Mouse (Mus musculus) heart, embryonic 11.5 days (tissue): Measurements from ENCODE around the gene Ciz1. TPM values are rescaled to one million over a fixed set of nuclear protein-coding genes. Genes with fewer than 3 reads are reported as not detected.

ENCODE experiments used
- ATAC-seq: fragments of 200-750 bp; cut with Nextera tagmentation; replicated peaks from 2 replicates; pipeline ENCODE4 v1.8.0; 2017; ENCODE audit warnings: moderate library complexity; ENCODE audit not compliant: insufficient number of reproducible peaks, low FRiP score, low TSS enrichment
- H3K27ac ChIP-seq: fragments of 300-500 bp; sonication (generic); 2 replicates; pipeline ENCODE4 v1.5.1; 2014; ENCODE audit warnings: mild to moderate bottlenecking, low read depth, low read length
- H3K27me3 ChIP-seq: fragments of 300-500 bp; sonication (generic); 2 replicates; pipeline ENCODE4 v1.6.1; 2014; ENCODE audit warnings: mild to moderate bottlenecking, low read length, mixed read lengths; ENCODE audit not compliant: control insufficient read depth, insufficient read depth
- H3K36me3 ChIP-seq: fragments of 300-500 bp; sonication (generic); 2 replicates; pipeline ENCODE4 v1.6.1; 2014; ENCODE audit warnings: mild to moderate bottlenecking, low read length, moderate library complexity, mixed read lengths; ENCODE audit not compliant: control insufficient read depth, insufficient read depth
- H3K4me1 ChIP-seq: fragments of 300-500 bp; sonication (generic); 2 replicates; pipeline ENCODE4 v1.6.1; 2014; ENCODE audit warnings: low read length; ENCODE audit not compliant: control insufficient read depth, insufficient read depth
- H3K4me2 ChIP-seq: fragments of 300-500 bp; sonication (generic); 2 replicates; pipeline ENCODE4 v1.6.1; 2014; ENCODE audit warnings: mild to moderate bottlenecking, moderate library complexity
- H3K4me3 ChIP-seq: fragments of 300-500 bp; sonication (generic); 2 replicates; pipeline ENCODE4 v1.5.1; 2014; ENCODE audit warnings: low read depth, low read length
- H3K9ac ChIP-seq: fragments of 300-500 bp; sonication (generic); 2 replicates; pipeline ENCODE4 v1.6.1; 2014; ENCODE audit warnings: mild to moderate bottlenecking, low read depth, low read length, moderate library complexity
- H3K9me3 ChIP-seq: fragments of 300-500 bp; sonication (generic); replicated peaks from 2 replicates; pipeline ENCODE4 v1.6.1; 2016; ENCODE audit warnings: low read length; ENCODE audit not compliant: control insufficient read depth
- WGBS: fragments of 180-500 bp; shearing (Covaris S2); extraction: QIAGEN DNeasy Blood & Tissue Kit; methylation state at CpG from one replicate; pipeline ENCODE4 v1.1.7; 2014; ENCODE audit not compliant: insufficient replicate concordance; 5-methylcytosine and 5-hydroxymethylcytosine counted together
- polyA plus RNA-seq: library from polyadenylated mRNA; unstranded; fragments of >200 nt; fragmentation: Nextera tagmentation; extraction: Ambion mirVana; gene quantifications from 2 replicates; pipeline ENCODE4 v1.2.1, GENCODE M21; 2014

The Ciz1 gene
- polyA plus RNA-seq, 1 experiment from 2014 or later: 32.1 TPM

DNA sequence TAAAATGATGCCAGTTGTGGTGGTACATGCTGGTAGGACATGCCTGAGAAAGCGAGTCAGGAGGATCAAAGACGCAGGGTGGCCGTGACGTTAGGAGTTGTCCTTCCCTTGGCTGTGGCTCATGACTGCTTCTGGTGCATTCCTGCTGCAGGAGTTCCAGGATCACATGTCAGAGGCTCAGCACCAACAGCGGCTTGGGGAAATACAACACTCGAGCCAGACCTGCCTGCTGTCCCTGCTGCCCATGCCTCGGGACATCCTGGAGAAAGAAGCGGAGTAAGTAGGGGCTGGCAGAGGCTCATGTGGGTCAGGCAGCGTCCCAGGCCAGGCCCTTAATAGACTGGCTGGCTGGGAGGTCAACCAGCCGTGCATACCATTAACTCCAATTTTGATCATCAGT, 22.1 kb downstream of the Ciz1 start:
- no peak overlapping the region for H3K27ac ChIP-seq
- no peaks in the 10 kb centered on the region for H3K27me3 ChIP-seq
- peaks cover 58% of the 10 kb centered on the region for H3K36me3 ChIP-seq
- H3K4me1 ChIP-seq: peaks cover 9% of the 10 kb centered on the region
- ATAC-seq: no peak
- H3K4me3 ChIP-seq: no peak overlapping the region
- no peaks in the 10 kb centered on the region for H3K9me3 ChIP-seq
- H3K4me2 ChIP-seq: no peak overlapping the region
- no peak overlapping the region for H3K9ac ChIP-seq
- WGBS: 73% methylated on average over 10 of the region's 10 CpGs

DNA sequence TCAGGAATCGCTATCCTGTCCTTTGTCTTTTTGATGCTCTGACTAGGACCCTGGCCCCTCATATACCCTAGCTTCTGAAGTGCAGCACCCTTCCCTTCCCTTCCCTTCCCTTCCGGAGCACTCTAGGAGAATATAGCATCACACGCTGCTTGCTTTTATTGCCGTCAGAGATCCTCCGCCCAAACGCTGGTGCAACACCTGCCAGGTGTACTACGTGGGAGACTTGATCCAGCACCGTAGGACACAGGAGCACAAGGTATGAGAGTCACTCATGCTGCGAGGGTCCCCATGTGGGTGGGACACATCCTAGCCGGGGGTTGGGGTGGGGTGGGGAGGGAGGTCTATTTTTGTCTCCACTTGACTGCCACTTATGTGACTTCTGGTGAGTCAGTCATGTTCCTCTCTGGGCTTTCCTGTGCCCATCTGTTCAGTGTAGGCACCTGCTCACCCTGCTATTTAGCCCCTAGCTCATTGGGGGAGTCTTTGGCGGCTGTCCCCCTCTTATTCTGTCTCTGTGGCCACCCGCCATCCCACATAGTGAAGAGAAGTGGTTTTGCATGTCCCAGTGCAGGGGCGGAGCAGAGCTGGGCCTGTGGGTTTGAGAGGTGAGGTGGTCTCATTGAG, 23.3 kb downstream of the Ciz1 start:
- Histone ChIP-seq H3K9me3 (no peaks in the 10 kb centered on the region), H3K9ac (no peak overlapping the region), H3K36me3 (peaks cover 54% of the 10 kb centered on the region), H3K4me3 (no peak overlapping the region), H3K27me3 (no peaks in the 10 kb centered on the region), H3K4me2 (no peak overlapping the region; the same call in 1 of the 2 replicates), H3K27ac (no peak overlapping the region), H3K4me1 (peaks cover 9% of the 10 kb centered on the region)
- WGBS: 70% methylated on average over 13 of the region's 13 CpGs
- no peak for ATAC-seq

DNA sequence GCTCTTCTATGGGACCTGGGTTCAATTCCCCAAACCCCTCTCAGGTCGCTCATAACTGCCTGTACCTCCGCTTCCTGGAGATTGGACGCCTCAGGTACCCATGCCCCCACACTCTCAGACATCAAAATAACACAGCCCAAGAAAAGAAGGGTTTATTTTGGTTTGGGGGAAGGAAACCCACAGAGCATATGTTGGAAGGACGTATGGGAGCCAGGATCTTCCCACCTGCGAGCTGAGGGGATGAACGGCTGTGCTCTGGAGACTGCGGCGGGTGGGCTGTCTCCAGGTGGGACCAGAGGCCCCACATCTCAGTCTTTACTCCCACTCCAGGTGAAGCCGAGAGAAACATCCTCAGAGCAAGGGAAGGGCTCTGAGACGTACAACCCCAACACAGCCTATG, 24.8 kb downstream of the Ciz1 start:
- no peaks in the 10 kb centered on the region for H3K9me3 ChIP-seq
- no peak for ATAC-seq
- H3K4me3 ChIP-seq: no peak overlapping the region
- no peaks in the 10 kb centered on the region for H3K27me3 ChIP-seq
- peaks cover 43% of the 10 kb centered on the region for H3K36me3 ChIP-seq
- H3K27ac ChIP-seq: no peak overlapping the region
- peaks cover 11% of the 10 kb centered on the region for H3K4me1 ChIP-seq
- H3K4me2 ChIP-seq: no peak overlapping the region
- H3K9ac ChIP-seq: no peak overlapping the region
- WGBS: 87% methylated on average over 10 of the region's 10 CpGs

DNA sequence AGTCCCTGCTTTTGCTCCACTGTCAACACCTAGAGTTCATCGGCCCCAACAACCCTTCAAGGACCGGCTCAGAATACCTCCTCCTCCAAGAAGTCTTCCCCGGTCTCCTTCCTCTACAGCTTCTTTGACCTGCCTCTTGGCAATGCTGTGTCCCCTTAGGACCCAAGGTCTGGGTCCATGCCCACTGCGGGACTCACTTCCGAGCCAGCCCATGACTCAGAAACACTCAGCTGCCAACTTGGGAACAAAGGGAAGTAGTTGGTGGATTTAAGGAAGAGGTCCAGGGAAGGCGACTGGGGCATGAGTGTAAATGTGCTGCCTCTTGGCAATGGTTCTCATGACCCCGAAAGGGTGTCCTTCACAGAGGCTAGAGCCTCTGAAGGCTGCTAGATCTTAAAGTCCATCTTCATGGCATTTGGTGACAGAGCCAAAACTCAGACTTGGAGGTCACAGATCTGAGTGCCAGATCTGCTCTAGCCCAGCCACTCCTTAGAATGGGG, 27.9 kb downstream of the Ciz1 start:
- 87% methylated on average over 7 of the region's 7 CpGs for WGBS
- Histone ChIP-seq H3K9me3 (no peaks in the 10 kb centered on the region), H3K36me3 (peaks cover 25% of the 10 kb centered on the region), H3K27ac (no peak overlapping the region), H3K4me1 (peaks cover 14% of the 10 kb centered on the region), H3K4me2 (no peak overlapping the region), H3K9ac (no peak overlapping the region), H3K27me3 (peaks cover 17% of the 10 kb centered on the region), H3K4me3 (no peak overlapping the region)
- ATAC-seq: no peak

DNA sequence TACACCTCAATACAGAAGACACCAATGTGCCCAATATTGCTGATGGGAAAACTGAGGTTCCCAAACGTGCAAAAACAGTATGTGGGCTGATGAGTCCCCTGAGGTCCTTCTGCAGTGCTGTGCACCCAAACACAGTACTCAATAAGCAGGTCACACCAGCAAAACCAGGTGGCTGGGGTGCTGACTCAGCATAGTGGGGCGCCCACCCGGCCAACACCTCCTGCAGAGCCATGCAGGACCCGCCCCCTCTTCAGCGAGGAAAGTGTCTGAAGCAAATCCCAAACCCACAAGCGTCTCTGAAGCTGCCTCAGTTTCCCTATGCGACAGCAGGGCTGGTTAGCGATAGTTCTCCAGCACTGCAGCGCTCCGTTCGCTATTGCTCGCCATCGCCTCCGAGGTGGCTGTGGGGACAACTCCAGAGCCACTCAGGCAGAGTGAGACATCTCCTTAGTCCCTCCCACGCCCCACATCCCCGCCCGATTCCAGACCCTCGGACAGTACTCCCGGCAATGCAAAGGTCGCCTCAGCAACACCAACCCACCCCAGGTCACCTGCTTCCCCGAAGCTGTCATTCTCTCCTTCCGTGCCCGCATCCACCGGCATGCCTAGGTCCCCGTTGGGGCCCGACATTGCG, 29.1 kb downstream of the Ciz1 start:
- Histone ChIP-seq H3K27ac (0 out of 2 replicates have a peak overlapping the region, but pooled peaks have one; percentile 37), H3K4me2 (peak overlapping the region; percentile 88), H3K4me1 (0 out of 2 replicates have a peak, but pooled peaks cover 5% of the 10 kb centered on the region), H3K9me3 (no peaks in the 10 kb centered on the region), H3K9ac (peak overlapping the region; percentile 39), H3K36me3 (peaks cover 21% of the 10 kb centered on the region), H3K27me3 (peaks cover 17% of the 10 kb centered on the region), H3K4me3 (peak overlapping the region; percentile 65)
- 1% methylated on average over 27 of the region's 27 CpGs for WGBS
- ATAC-seq: peak; percentile 48

DNA sequence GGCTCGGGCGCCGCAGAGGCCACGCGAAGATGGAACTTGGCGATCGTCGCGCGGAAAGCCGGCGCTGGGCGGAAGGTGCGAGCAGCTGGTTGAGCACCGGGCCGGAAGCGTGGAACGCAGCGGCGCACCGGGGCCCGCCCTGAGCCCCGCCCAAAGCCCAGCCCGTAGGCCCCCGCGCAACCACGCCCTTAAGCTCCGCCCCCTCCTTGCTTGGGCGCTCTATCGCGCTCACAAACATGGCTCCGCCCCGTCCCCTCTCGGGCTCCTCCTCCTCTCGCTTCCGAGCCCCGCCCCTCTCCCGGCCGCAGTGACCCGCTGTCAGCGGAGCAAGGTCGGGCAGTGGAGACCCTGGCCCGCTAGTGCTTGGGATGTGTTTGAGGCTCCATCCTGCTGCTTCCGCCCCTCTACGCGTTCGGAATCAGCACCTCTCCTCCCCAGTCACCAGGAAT, 29.7 kb downstream of the Ciz1 start, which contains the start of gene 1110008P14Rik:
1110008P14Rik (minus strand) TSS at position 164 of the 449 bp plus-strand sequence.
- ATAC-seq: peak; percentile 91
- Histone ChIP-seq H3K4me2 (peak within 1 kb of the TSS; percentile 88), H3K27me3 (peaks cover 17% of the 10 kb centered on the region), H3K4me1 (0 out of 2 replicates have a peak, but pooled peaks cover 5% of the 10 kb centered on the region), H3K27ac (0 out of 2 replicates have a peak within 1 kb of the TSS, but pooled peaks have one; percentile 37), H3K9me3 (no peaks in the 10 kb centered on the region), H3K36me3 (peaks cover 17% of the 10 kb centered on the region), H3K4me3 (peak within 1 kb of the TSS; percentile 65), H3K9ac (peak within 1 kb of the TSS; percentile 39)
- under 1% methylated on average over 47 of the region's 47 CpGs for WGBS

DNA sequence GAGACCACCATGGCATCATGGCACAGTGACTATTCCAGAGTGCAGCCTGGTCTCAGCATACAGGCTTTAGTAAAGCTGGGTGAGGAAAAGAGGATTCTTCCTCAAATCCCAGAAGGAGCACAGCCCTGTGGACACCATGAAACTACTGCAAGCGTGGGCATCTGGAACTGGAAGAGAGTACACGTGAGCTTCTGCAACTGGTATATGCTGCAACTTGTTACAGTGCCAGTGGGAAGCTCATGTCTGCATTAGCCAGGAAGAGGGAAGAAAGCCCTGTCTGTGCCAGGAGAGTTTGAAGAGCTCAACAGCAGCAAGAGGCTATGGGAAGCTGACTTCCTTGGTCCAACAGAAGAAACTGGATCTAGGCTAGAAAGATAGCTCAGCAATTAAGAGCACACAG, 30.6 kb downstream of the Ciz1 start:
- no peak for ATAC-seq
- no peak overlapping the region for H3K9ac ChIP-seq
- H3K9me3 ChIP-seq: no peaks in the 10 kb centered on the region
- no peak overlapping the region for H3K27ac ChIP-seq
- no peak overlapping the region for H3K4me3 ChIP-seq
- peaks cover 20% of the 10 kb centered on the region for H3K27me3 ChIP-seq
- H3K4me1 ChIP-seq: 0 out of 2 replicates have a peak, but pooled peaks cover 5% of the 10 kb centered on the region
- H3K36me3 ChIP-seq: peaks cover 11% of the 10 kb centered on the region
- no peak overlapping the region for H3K4me2 ChIP-seq
- WGBS: 75% methylated on average over 2 of the region's 2 CpGs

DNA sequence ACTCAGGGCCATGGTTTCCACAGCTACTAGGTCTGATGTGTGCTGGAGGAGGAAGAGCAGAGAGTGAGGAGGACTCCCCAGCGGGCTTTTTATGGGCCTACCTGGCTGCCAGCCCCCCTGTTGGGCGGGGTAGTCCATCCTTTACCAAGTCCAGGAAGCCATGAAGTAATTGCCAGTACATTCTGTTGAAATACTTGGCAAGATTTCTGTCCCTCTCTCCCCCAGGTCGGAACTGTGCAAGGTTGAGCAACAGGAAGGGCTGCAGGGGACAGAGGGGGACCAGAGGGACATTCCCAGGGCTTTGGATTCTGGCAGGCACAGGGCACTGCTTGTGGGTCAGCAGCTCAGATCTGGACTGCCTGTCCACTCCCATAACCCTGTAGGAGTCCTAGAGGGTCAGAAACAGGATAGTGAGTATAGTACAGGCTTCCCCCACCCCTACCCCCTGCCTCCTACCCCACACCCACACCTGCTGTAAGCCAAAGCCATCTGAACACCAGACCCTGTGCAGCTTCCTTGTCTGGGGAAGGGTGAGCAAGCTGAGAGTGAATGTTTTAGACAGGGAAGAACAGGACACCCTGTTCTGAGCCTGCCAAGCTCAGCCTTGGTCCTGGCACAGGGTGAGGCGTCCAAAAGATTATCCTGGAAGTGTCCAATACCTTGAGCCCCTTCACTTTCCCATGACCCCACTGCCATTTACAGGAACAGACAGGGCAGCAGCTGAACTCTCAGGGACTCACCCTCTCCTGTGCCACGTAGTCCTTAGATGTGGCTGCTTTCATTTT, 35.8 kb downstream of the Ciz1 start, which contains the start of gene Lcn2:
Lcn2 (minus strand) TSS at position 547 of the 785 bp plus-strand sequence.
- no peak for ATAC-seq
- Histone ChIP-seq H3K4me3 (no peak within 1 kb of the TSS), H3K27me3 (peaks cover 16% of the 10 kb centered on the region), H3K36me3 (no peaks in the 10 kb centered on the region), H3K4me2 (no peak within 1 kb of the TSS), H3K9ac (no peak within 1 kb of the TSS), H3K27ac (no peak within 1 kb of the TSS), H3K4me1 (0 out of 2 replicates have a peak, but pooled peaks cover 3% of the 10 kb centered on the region), H3K9me3 (no peaks in the 10 kb centered on the region)
- 62% methylated on average over 5 of the region's 5 CpGs for WGBS
